Mouse (Mus musculus) liver, postnatal 0 days (tissue): ENCODE measurements around the gene Drp2. TPM values are rescaled to one million over a fixed set of nuclear protein-coding genes. Genes with fewer than 3 reads are reported as not detected.

ENCODE experiments used
- ATAC-seq: fragments of 200-750 bp; cut with Nextera tagmentation; 2 replicates; pipeline ENCODE4 v1.8.0; 2017; ENCODE audit warnings: mild to moderate bottlenecking, moderate library complexity
- DNase-seq: peaks from one replicate; pipeline ENCODE4 v3.0.0-alpha.2; 2016
- H3K27ac ChIP-seq: fragments of 300-500 bp; sonication (generic); 2 replicates; pipeline ENCODE4 v1.5.1; 2014; ENCODE audit warnings: antibody characterized with exemption, moderate library complexity, mild to moderate bottlenecking, low read depth
- H3K27me3 ChIP-seq: fragments of 300-500 bp; sonication (generic); 2 replicates; pipeline ENCODE4 v1.6.1; 2014; ENCODE audit warnings: low read length, control low read depth, mixed read lengths; ENCODE audit not compliant: insufficient read depth
- H3K36me3 ChIP-seq: fragments of 300-500 bp; sonication (generic); replicated peaks from 2 replicates; pipeline ENCODE4 v1.6.1; 2014; ENCODE audit warnings: mild to moderate bottlenecking, control low read depth, low read length, moderate library complexity, mixed read lengths; ENCODE audit not compliant: insufficient read depth
- H3K4me1 ChIP-seq: fragments of 300-500 bp; sonication (generic); 2 replicates; pipeline ENCODE4 v1.6.1; 2014; ENCODE audit warnings: antibody characterized with exemption, mild to moderate bottlenecking, control low read depth; ENCODE audit not compliant: insufficient read depth
- H3K4me2 ChIP-seq: fragments of 300-500 bp; sonication (generic); 2 replicates; pipeline ENCODE4 v1.6.1; 2014; ENCODE audit warnings: low read depth, mild to moderate bottlenecking, low read length, moderate library complexity, mixed read lengths
- H3K4me3 ChIP-seq: fragments of 300-500 bp; sonication (generic); 2 replicates; pipeline ENCODE4 v1.5.1; 2014; ENCODE audit warnings: low read depth, low read length
- H3K9ac ChIP-seq: fragments of 300-500 bp; sonication (generic); replicated peaks from 2 replicates; pipeline ENCODE4 v1.6.1; 2014; ENCODE audit warnings: mild to moderate bottlenecking, moderate library complexity
- H3K9me3 ChIP-seq: fragments of 300-500 bp; sonication (generic); 2 replicates; pipeline ENCODE4 v1.6.1; 2016; ENCODE audit warnings: mild to moderate bottlenecking, control low read depth, low read length, mixed read lengths
- CTCF ChIP-seq: sonication (generic); IDR thresholded peaks from 2 replicates; pipeline ENCODE4 v1.5.1; 2016; ENCODE audit warnings: antibody characterized with exemption, low read depth
- EP300 ChIP-seq: IDR thresholded peaks from 2 replicates; pipeline ENCODE4 v1.6.1; 2016; ENCODE audit warnings: antibody characterized with exemption, low read depth, mild to moderate bottlenecking
- WGBS: fragments of 180-500 bp; shearing (Covaris S2); extraction: QIAGEN DNeasy Blood & Tissue Kit; methylation state at CpG from one replicate; pipeline ENCODE4 v1.1.7; 2014; ENCODE audit not compliant: insufficient replicate concordance; 5-methylcytosine and 5-hydroxymethylcytosine counted together
- polyA plus RNA-seq: library from polyadenylated mRNA; unstranded; fragments of >200 nt; fragmentation: Nextera tagmentation; extraction: Ambion mirVana; gene quantifications from 2 replicates; pipeline ENCODE4 v1.2.1, GENCODE M21; 2015

The Drp2 gene
- polyA plus RNA-seq, 1 experiment from 2014 or later = 0.06 TPM

DNA sequence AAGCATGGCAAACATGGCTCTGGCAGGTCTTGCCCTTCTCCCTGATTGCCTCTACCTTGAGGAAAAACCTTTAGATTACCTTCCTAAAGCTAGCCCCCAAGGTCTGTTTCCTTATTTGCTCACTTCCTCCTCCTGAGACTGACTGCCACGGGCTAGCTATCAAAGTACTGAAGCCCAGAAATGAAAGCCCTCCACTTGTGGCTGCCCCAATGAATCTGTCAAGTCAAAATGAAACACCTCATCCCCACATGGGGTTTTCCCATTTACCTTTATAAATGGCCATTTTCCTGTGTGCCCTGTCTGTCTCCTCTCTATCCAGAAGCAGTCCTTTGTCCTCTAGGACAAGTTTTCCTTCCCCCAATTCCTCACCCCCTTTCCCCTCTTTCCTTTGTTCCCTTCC lies 30.2 kb upstream of the Drp2 start:
- H3K4me2 ChIP-seq = no peak overlapping the region
- no peaks in the 10 kb centered on the region for H3K36me3 ChIP-seq
- no peak overlapping the region for H3K9ac ChIP-seq
- TF ChIP-seq EP300 (no peak), CTCF (no peak)
- no peaks in the 10 kb centered on the region for H3K9me3 ChIP-seq
- no peaks in the 10 kb centered on the region for H3K4me1 ChIP-seq
- no peak overlapping the region for H3K27ac ChIP-seq
- ATAC-seq (no peak), DNase-seq (no peak)
- WGBS = 23% methylated on average over 1 of the region's 1 CpGs
- no peak overlapping the region for H3K4me3 ChIP-seq
- no peaks in the 10 kb centered on the region for H3K27me3 ChIP-seq

GRCm38 (mm10) chrX:134384896-134385295 lies 19.5 kb upstream of the Drp2 start:
- Histone ChIP-seq H3K4me3 (no peak overlapping the region), H3K36me3 (no peaks in the 10 kb centered on the region), H3K4me1 (no peaks in the 10 kb centered on the region), H3K27ac (no peak overlapping the region), H3K27me3 (no peaks in the 10 kb centered on the region), H3K9me3 (no peaks in the 10 kb centered on the region), H3K4me2 (no peak overlapping the region), H3K9ac (no peak overlapping the region)
- TF ChIP-seq EP300 (no peak), CTCF (no peak)
- no peak for DNase-seq
- 66% methylated on average over 6 of the region's 6 CpGs for WGBS
- no peak for ATAC-seq

GRCm38 (mm10) chrX:134398972-134399371 lies 5.4 kb upstream of the Drp2 start:
- Histone ChIP-seq H3K4me1 (no peaks in the 10 kb centered on the region), H3K27me3 (no peaks in the 10 kb centered on the region), H3K4me3 (no peak overlapping the region), H3K4me2 (no peak overlapping the region), H3K9me3 (no peaks in the 10 kb centered on the region), H3K36me3 (no peaks in the 10 kb centered on the region), H3K27ac (no peak overlapping the region), H3K9ac (no peak overlapping the region)
- ATAC-seq = no peak
- DNase-seq = no peak
- WGBS = 69% methylated on average over 2 of the region's 2 CpGs
- TF ChIP-seq EP300 (no peak), CTCF (no peak)

DNA sequence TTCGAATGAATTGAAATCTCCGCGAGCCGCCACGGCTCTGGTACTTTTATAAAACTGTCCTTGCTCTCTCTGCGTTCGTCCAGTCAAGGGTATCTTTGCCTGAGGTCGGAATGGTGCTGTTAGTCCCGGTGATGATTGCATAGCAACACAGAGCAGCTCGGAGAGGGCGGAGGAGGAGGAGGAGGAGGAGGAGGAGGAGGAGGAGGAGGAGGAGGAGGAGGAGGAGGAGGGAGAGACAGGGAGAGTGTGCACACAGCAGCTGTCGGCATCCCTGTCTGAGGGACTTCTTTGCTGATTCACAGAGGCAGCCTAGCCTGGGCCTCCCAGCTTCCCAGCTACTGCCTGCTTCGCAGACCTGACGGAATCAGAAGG lies 219 bp downstream of the Drp2 start:
- no peak overlapping the region for H3K9ac ChIP-seq
- H3K4me1 ChIP-seq = no peaks in the 10 kb centered on the region
- no peak overlapping the region for H3K27ac ChIP-seq
- DNase-seq (no peak), ATAC-seq (no peak)
- no peaks in the 10 kb centered on the region for H3K9me3 ChIP-seq
- H3K27me3 ChIP-seq = peaks cover 6% of the 10 kb centered on the region; the same call in 1 of the 2 replicates
- 28% methylated on average over 12 of the region's 14 CpGs for WGBS
- TF ChIP-seq CTCF (no peak), EP300 (no peak)
- peak overlapping the region; percentile 59 for H3K4me2 ChIP-seq
- no peaks in the 10 kb centered on the region for H3K36me3 ChIP-seq
- peak overlapping the region; percentile 13; the same call in 1 of the 2 replicates for H3K4me3 ChIP-seq

DNA sequence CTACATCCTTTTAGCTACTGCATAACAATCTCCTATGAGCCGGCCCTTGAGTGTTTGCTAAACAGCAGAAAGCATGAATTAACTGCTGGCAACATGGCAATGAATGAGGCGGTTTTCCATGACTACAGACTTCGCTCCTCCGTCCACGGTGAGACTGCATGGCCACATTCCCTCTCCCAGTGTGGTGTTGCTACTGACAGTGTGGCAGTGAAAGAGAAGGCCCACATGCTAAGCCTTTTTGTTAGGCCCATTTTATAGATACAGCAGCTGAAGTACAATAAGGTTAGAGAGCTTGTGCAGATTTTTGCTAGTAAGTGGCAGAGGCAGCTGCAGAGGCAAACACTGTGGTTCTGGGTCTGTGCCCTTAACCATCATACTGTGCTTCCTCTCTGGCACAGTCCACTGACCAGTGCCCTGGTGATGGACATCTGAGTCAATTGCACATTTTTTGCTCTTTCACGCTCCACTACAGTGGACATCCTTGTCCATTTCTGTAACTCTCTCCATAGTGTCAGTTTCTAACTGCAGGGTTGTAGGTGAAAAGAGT lies 5.1 kb downstream of the Drp2 start:
- Histone ChIP-seq H3K9me3 (no peaks in the 10 kb centered on the region), H3K4me2 (no peak overlapping the region), H3K9ac (no peak overlapping the region), H3K27me3 (peaks cover 6% of the 10 kb centered on the region; the same call in 1 of the 2 replicates), H3K4me1 (no peaks in the 10 kb centered on the region), H3K36me3 (no peaks in the 10 kb centered on the region), H3K4me3 (no peak overlapping the region), H3K27ac (no peak overlapping the region)
- DNase-seq (no peak), ATAC-seq (no peak)
- TF ChIP-seq CTCF = no peak
- TF ChIP-seq EP300 = no peak
- WGBS = 80% methylated on average over 6 of the region's 6 CpGs

DNA sequence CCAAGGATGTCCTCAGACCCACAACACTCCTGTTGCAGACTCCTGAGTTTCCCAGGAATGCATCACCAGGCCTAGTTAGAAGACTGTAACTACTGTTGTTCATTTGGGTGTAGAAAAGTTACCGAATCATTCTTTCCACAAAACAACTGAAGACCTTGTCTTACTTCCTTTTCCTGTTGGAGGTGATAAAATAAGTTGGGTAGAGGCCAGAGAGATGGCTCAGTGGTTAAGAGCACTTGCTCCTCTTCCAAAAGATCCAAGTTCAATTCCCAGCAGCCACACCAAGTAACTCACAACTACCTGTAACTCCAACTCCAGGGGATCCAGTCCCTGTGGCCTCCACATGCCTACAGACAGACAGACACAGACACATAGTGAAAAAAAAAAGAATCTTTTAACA lies 7.7 kb downstream of the Drp2 start:
- Histone ChIP-seq H3K27ac (no peak overlapping the region), H3K4me2 (no peak overlapping the region), H3K4me3 (no peak overlapping the region), H3K27me3 (no peaks in the 10 kb centered on the region), H3K9me3 (no peaks in the 10 kb centered on the region), H3K36me3 (no peaks in the 10 kb centered on the region), H3K4me1 (no peaks in the 10 kb centered on the region), H3K9ac (no peak overlapping the region)
- no peak for ATAC-seq
- no peak for DNase-seq
- TF ChIP-seq CTCF (no peak), EP300 (no peak)
- WGBS = 44% methylated on average over 1 of the region's 1 CpGs

GRCm38 (mm10) chrX:134420097-134420496 lies 15.7 kb downstream of the Drp2 start:
- Histone ChIP-seq H3K36me3 (no peaks in the 10 kb centered on the region), H3K9me3 (no peaks in the 10 kb centered on the region), H3K4me1 (no peaks in the 10 kb centered on the region), H3K4me3 (no peak overlapping the region), H3K27me3 (no peaks in the 10 kb centered on the region), H3K9ac (no peak overlapping the region), H3K4me2 (no peak overlapping the region), H3K27ac (no peak overlapping the region)
- no peak for TF ChIP-seq CTCF
- TF ChIP-seq EP300 = no peak
- DNase-seq (no peak), ATAC-seq (no peak)
- WGBS = 87% methylated on average over 5 of the region's 5 CpGs
